Mouse (Mus musculus): ENCODE measurements at regions not wholly inside any gene's neighbourhood (a gene's known extent, or its start where the extent isn't known, plus 50 kb on each side); places are given as distances from the start of the nearest gene placed in this dataset.

DNA sequence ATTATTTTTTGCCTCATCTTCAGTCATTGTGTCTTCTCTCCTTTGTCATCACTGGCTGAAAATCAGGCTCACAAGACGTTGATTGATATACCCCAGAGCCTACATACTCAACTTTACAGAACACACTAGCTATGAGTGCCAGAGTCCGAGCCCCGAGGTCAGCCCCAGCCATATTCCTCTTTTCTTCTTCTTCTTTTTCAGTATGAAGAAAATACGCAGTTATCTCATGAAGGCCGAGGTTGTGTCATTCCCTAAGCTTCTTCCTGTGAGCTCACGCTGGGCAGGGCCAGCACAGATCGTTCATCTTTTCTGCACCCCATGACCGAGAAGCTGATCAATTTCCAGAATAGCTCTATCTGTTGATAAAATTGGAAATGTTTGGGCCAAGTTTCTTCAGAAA is 192.7 kb upstream of the Unc93a2 start:
- ATAC-seq (ENCODE audit: low FRiP score): no peak
- 91% methylated on average over 8 of the region's 8 CpGs for WGBS
- no peak overlapping the region for H3K4me2 ChIP-seq

DNA sequence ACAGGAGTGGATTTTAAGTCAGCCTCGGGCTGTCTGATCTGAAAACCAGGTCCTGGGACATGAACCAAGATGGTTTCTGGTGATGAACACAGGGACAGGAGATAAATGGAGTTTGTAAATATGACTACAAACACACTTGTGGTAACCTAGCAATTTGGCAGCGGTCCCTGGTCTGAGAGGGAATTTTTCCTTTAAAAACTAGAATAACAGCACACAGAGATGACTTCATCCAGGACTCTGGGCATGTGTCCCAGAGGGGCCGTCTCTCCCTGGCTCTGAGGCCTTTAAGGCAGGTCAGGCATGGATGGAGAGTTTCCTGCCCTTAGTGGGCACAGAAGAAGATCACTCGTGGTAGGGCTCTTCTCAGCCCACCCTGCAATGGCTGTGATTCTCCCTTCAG is 192.0 kb upstream of the Unc93a2 start:
- DNase-seq (ENCODE audit: low spot score, missing footprints) (no peak), ATAC-seq (ENCODE audit: low FRiP score) (no peak)
- no peaks in the 10 kb centered on the region for H3K9me3 ChIP-seq (ENCODE audit: control insufficient read depth, low read length)
- no peaks in the 10 kb centered on the region for H3K36me3 ChIP-seq (ENCODE audit: control insufficient read depth, insufficient read depth, low read length)
- no peak overlapping the region for H3K27ac ChIP-seq (ENCODE audit: low read depth, low read length)
- H3K4me1 ChIP-seq (ENCODE audit: control insufficient read depth, insufficient read depth, low read length): no peaks in the 10 kb centered on the region
- H3K4me3 ChIP-seq (ENCODE audit: low read depth, low read length): no peak overlapping the region
- WGBS: 81% methylated on average over 4 of the region's 4 CpGs
- H3K9ac ChIP-seq (ENCODE audit: low read length): no peak overlapping the region
- no peaks in the 10 kb centered on the region for H3K27me3 ChIP-seq (ENCODE audit: control insufficient read depth, insufficient read depth, low read length)
- no peak overlapping the region for H3K4me2 ChIP-seq

More for the DNA sequence above, 192.7 kb upstream of the Unc93a2 start:
- no peaks in the 10 kb centered on the region for H3K9me3 ChIP-seq (ENCODE audit: control insufficient read depth, low read length)
- H3K4me1 ChIP-seq (ENCODE audit: control insufficient read depth, insufficient read depth, low read length): no peaks in the 10 kb centered on the region
- H3K4me3 ChIP-seq (ENCODE audit: low read depth, low read length): no peak overlapping the region
- no peak for DNase-seq (ENCODE audit: low spot score, missing footprints)
- no peaks in the 10 kb centered on the region for H3K36me3 ChIP-seq (ENCODE audit: control insufficient read depth, insufficient read depth, low read length)
- no peak overlapping the region for H3K9ac ChIP-seq (ENCODE audit: low read length)
- no peaks in the 10 kb centered on the region for H3K27me3 ChIP-seq (ENCODE audit: control insufficient read depth, insufficient read depth, low read length)
- H3K27ac ChIP-seq (ENCODE audit: low read depth, low read length): no peak overlapping the region

- H3K9ac ChIP-seq (ENCODE audit: low read length): no peak overlapping the region
- no peaks in the 10 kb centered on the region for H3K9me3 ChIP-seq (ENCODE audit: control insufficient read depth, low read length)
- no peaks in the 10 kb centered on the region for H3K36me3 ChIP-seq (ENCODE audit: control insufficient read depth, insufficient read depth, low read length)
- no peaks in the 10 kb centered on the region for H3K27me3 ChIP-seq (ENCODE audit: control insufficient read depth, insufficient read depth, low read length)
- no peaks in the 10 kb centered on the region for H3K4me1 ChIP-seq (ENCODE audit: control insufficient read depth, insufficient read depth, low read length)
- no peak overlapping the region for H3K4me2 ChIP-seq
- no peak overlapping the region for H3K4me3 ChIP-seq (ENCODE audit: low read depth, low read length)
- 97% methylated on average over 3 of the region's 3 CpGs for WGBS
- no peak overlapping the region for H3K27ac ChIP-seq (ENCODE audit: low read depth, low read length)
- no peak for DNase-seq (ENCODE audit: low spot score, missing footprints)
- no peak for ATAC-seq (ENCODE audit: low FRiP score)
Measured at GRCm38 (mm10) chr17:7571481-7571880, 186.2 kb upstream of the Unc93a2 start.

DNA sequence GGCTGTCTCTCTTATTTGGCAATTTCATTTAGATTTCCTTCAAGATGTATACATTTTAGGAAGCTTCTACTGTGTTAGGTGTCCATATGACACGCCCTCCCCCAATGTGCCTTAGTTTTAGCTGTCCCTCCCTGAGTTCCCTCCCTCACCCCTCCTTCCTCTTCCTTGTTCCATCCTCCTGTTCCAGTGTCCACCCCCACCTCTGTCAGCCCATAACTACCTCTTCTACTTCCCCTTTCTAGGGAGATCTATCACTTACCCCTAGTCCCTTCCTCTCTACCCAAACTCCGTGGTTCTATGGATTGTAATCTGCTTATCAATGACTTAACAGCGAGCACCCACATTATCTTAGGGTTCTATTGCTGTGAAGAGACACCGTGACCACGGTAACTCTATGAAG is 183.2 kb upstream of the Unc93a2 start:
- 91% methylated on average over 5 of the region's 5 CpGs for WGBS
- Histone ChIP-seq H3K9ac (ENCODE audit: low read length) (no peak overlapping the region), H3K4me2 (no peak overlapping the region), H3K27ac (ENCODE audit: low read depth, low read length) (no peak overlapping the region), H3K27me3 (ENCODE audit: control insufficient read depth, insufficient read depth, low read length) (no peaks in the 10 kb centered on the region), H3K4me3 (ENCODE audit: low read depth, low read length) (no peak overlapping the region), H3K9me3 (ENCODE audit: control insufficient read depth, low read length) (no peaks in the 10 kb centered on the region), H3K4me1 (ENCODE audit: control insufficient read depth, insufficient read depth, low read length) (no peaks in the 10 kb centered on the region), H3K36me3 (ENCODE audit: control insufficient read depth, insufficient read depth, low read length) (no peaks in the 10 kb centered on the region)
- ATAC-seq (ENCODE audit: low FRiP score) (no peak), DNase-seq (ENCODE audit: low spot score, missing footprints) (no peak)

DNA sequence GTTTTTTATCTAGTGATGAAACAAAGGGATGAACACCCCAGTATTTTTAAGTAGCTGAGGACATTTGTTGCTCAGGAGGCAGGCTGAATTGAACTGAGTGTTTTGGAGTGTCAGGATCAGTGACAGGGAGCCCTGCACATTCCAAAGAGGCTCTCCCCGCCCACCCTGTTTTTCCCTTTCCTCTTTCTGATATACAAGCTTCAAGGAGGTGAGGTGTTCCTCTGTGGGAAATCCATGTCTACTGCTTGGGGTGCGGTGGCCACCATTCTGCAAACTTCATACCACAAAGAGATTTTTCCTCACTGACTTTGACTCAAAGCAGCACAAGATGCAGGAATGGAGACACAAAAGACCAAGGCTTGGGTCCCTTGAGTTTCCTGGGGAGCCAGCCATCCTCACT is 180.5 kb upstream of the Unc93a2 start:
- Histone ChIP-seq H3K4me3 (ENCODE audit: low read depth, low read length) (no peak overlapping the region), H3K36me3 (ENCODE audit: control insufficient read depth, insufficient read depth, low read length) (no peaks in the 10 kb centered on the region), H3K9me3 (ENCODE audit: control insufficient read depth, low read length) (no peaks in the 10 kb centered on the region), H3K4me1 (ENCODE audit: control insufficient read depth, insufficient read depth, low read length) (no peaks in the 10 kb centered on the region), H3K27ac (ENCODE audit: low read depth, low read length) (no peak overlapping the region), H3K9ac (ENCODE audit: low read length) (no peak overlapping the region), H3K27me3 (ENCODE audit: control insufficient read depth, insufficient read depth, low read length) (no peaks in the 10 kb centered on the region), H3K4me2 (no peak overlapping the region)
- WGBS: 73% methylated on average over 2 of the region's 2 CpGs
- ATAC-seq (ENCODE audit: low FRiP score) (no peak), DNase-seq (ENCODE audit: low spot score, missing footprints) (no peak)

- Histone ChIP-seq H3K27ac (ENCODE audit: low read depth, low read length) (no peak overlapping the region), H3K36me3 (ENCODE audit: control insufficient read depth, insufficient read depth, low read length) (no peaks in the 10 kb centered on the region), H3K4me3 (ENCODE audit: low read depth, low read length) (no peak overlapping the region), H3K27me3 (ENCODE audit: control insufficient read depth, insufficient read depth, low read length) (no peaks in the 10 kb centered on the region), H3K9me3 (ENCODE audit: control insufficient read depth, low read length) (no peaks in the 10 kb centered on the region), H3K4me1 (ENCODE audit: control insufficient read depth, insufficient read depth, low read length) (no peaks in the 10 kb centered on the region), H3K4me2 (no peak overlapping the region), H3K9ac (ENCODE audit: low read length) (no peak overlapping the region)
- no peak for ATAC-seq (ENCODE audit: low FRiP score)
- WGBS: 17% methylated on average over 8 of the region's 8 CpGs
- DNase-seq (ENCODE audit: low spot score, missing footprints): no peak
Measured at GRCm38 (mm10) chr17:7562940-7563339, 177.7 kb upstream of the Unc93a2 start.

DNA sequence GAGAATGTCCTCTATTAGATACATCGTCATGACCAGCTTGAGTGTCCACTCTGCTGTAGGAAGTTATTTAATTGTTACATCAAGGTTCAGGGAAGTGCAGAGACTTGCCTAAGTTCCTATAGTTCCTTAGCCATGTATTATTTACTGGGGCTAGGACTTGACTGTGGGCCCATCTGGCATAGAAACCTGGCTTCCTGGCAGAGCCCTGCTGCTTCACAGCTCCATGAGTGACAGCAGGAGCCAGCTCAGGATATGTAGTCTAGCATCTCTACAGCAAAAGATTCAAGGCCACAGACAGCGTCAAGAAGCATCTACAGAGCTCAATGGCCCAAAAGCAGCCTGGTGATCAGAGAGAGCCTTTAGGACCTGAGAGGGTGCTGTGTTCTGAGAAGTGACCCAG is 163.2 kb upstream of the Unc93a2 start:
- WGBS: 94% methylated on average over 2 of the region's 2 CpGs
- H3K4me3 ChIP-seq (ENCODE audit: low read depth, low read length): no peak overlapping the region
- H3K9ac ChIP-seq (ENCODE audit: low read length): no peak overlapping the region
- H3K4me2 ChIP-seq: no peak overlapping the region
- no peak overlapping the region for H3K27ac ChIP-seq (ENCODE audit: low read depth, low read length)
- DNase-seq (ENCODE audit: low spot score, missing footprints) (no peak), ATAC-seq (ENCODE audit: low FRiP score) (no peak)
- no peaks in the 10 kb centered on the region for H3K4me1 ChIP-seq (ENCODE audit: control insufficient read depth, insufficient read depth, low read length)
- H3K36me3 ChIP-seq (ENCODE audit: control insufficient read depth, insufficient read depth, low read length): no peaks in the 10 kb centered on the region
- H3K9me3 ChIP-seq (ENCODE audit: control insufficient read depth, low read length): no peaks in the 10 kb centered on the region
- no peaks in the 10 kb centered on the region for H3K27me3 ChIP-seq (ENCODE audit: control insufficient read depth, insufficient read depth, low read length)

GRCm38 (mm10) chr17:7538402-7539087 is 153.3 kb upstream of the Unc93a2 start:
- no peak overlapping the region for H3K9ac ChIP-seq (ENCODE audit: low read length)
- DNase-seq (ENCODE audit: low spot score, missing footprints) (no peak), ATAC-seq (ENCODE audit: low FRiP score) (no peak)
- no peaks in the 10 kb centered on the region for H3K9me3 ChIP-seq (ENCODE audit: control insufficient read depth, low read length)
- no peaks in the 10 kb centered on the region for H3K36me3 ChIP-seq (ENCODE audit: control insufficient read depth, insufficient read depth, low read length)
- H3K4me2 ChIP-seq: no peak overlapping the region
- no peaks in the 10 kb centered on the region for H3K4me1 ChIP-seq (ENCODE audit: control insufficient read depth, insufficient read depth, low read length)
- no peak overlapping the region for H3K4me3 ChIP-seq (ENCODE audit: low read depth, low read length)
- 85% methylated on average over 4 of the region's 4 CpGs for WGBS
- H3K27me3 ChIP-seq (ENCODE audit: control insufficient read depth, insufficient read depth, low read length): no peaks in the 10 kb centered on the region
- H3K27ac ChIP-seq (ENCODE audit: low read depth, low read length): no peak overlapping the region

- ATAC-seq (ENCODE audit: low FRiP score): no peak
- H3K4me3 ChIP-seq (ENCODE audit: low read depth, low read length): no peak overlapping the region
- no peaks in the 10 kb centered on the region for H3K4me1 ChIP-seq (ENCODE audit: control insufficient read depth, insufficient read depth, low read length)
- H3K27ac ChIP-seq (ENCODE audit: low read depth, low read length): no peak overlapping the region
- H3K4me2 ChIP-seq: no peak overlapping the region
- 81% methylated on average over 7 of the region's 7 CpGs for WGBS
- H3K9me3 ChIP-seq (ENCODE audit: control insufficient read depth, low read length): no peaks in the 10 kb centered on the region
- no peak overlapping the region for H3K9ac ChIP-seq (ENCODE audit: low read length)
- no peak for DNase-seq (ENCODE audit: low spot score, missing footprints)
- H3K36me3 ChIP-seq (ENCODE audit: control insufficient read depth, insufficient read depth, low read length): no peaks in the 10 kb centered on the region
- no peaks in the 10 kb centered on the region for H3K27me3 ChIP-seq (ENCODE audit: control insufficient read depth, insufficient read depth, low read length)
Measured at GRCm38 (mm10) chr17:7537618-7538266, 152.5 kb upstream of the Unc93a2 start.

All from midbrain, embryonic 11.5 days (tissue).